16 mouse cellular contexts compared by ENCODE assay signal in the genomic region with DNA sequence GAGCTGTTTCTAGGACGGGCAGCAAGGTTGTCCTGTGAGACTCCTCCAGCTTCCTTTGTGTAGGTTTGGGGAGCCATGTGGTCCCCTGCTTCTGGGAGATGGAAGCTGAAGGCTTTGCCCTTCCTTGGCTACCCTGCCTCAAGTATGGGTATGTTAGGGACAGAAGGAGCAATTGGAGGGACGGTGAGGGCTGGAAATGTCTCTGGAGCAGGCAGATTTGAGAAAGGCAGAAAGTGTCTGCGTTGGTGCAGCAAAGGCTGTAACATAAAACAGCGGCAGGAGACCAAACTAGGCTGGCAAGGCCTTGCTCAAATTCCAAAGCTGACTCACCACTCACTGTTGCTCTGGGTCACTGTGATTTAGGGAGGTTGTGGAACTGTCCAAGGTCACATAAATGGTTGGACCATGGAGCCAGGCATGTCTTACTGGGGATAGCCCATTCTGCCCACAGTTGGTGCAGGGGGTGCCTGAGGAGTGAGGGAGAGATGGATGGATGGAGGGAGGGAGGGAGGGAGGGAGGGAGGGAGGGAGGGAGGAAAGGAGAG.
DNase-seq lines count a peak whose midpoint lies in the region; ATAC-seq and TF ChIP-seq lines count a peak whose summit lies in the region.
"Had no signal": no experiment of that assay in that cellular context is flagged by ENCODE, and none has a peak within 500 bp of the region (broad histone marks: within the 10 kb centered on the region; RNA-seq: fewer than 3 reads in every experiment).

No protein-coding gene starts in this region.

- H3K36me3 ChIP-seq in heart, embryonic 10.5 days, result peaks cover 29% of the 10 kb centered on the region; the same call in 1 of the 2 replicates
- peaks cover 18% of the 10 kb centered on the region for H3K36me3 ChIP-seq in heart, postnatal 0 days (replicated peaks; ENCODE audit: control insufficient read depth, insufficient read depth, low read length)
- no peaks in the 10 kb centered on the region for H3K36me3 ChIP-seq in forebrain, embryonic 14.5 days (ENCODE audit: control insufficient read depth, insufficient read depth, low read length)
- H3K36me3 ChIP-seq: hindbrain, embryonic 15.5 days; midbrain, embryonic 13.5 days had no signal

- H3K4me2 ChIP-seq in heart, postnatal 0 days (ENCODE audit: low read depth, low read length), result no peak overlapping the region
- H3K4me2 ChIP-seq in forebrain, embryonic 14.5 days (ENCODE audit: low read length), result no peak overlapping the region
- H3K4me2 ChIP-seq: hindbrain, embryonic 15.5 days; liver, embryonic 11.5 days; lung, embryonic 14.5 days; midbrain, embryonic 13.5 days had no signal

- no peak overlapping the region for H3K4me3 ChIP-seq in heart, embryonic 10.5 days
- H3K4me3 ChIP-seq in heart, postnatal 0 days (ENCODE audit: low read depth, low read length), result no peak overlapping the region
- H3K4me3 ChIP-seq in forebrain, embryonic 14.5 days (ENCODE audit: low read depth, low read length), result no peak overlapping the region
- H3K4me3 ChIP-seq: hindbrain, embryonic 15.5 days; midbrain, embryonic 13.5 days had no signal

- no peaks in the 10 kb centered on the region for H3K27me3 ChIP-seq in heart, embryonic 10.5 days (ENCODE audit: insufficient read depth, poor library complexity, severe bottlenecking)
- H3K27me3 ChIP-seq in heart, postnatal 0 days (ENCODE audit: control insufficient read depth, insufficient read depth, low read length), result no peaks in the 10 kb centered on the region
- no peaks in the 10 kb centered on the region for H3K27me3 ChIP-seq in forebrain, embryonic 14.5 days (replicated peaks; ENCODE audit: control insufficient read depth, insufficient read depth, low read length)
- H3K27me3 ChIP-seq: hindbrain, embryonic 15.5 days; midbrain, embryonic 13.5 days had no signal

- H3K9ac ChIP-seq in heart, postnatal 0 days (replicated peaks; ENCODE audit: low read depth, low read length), result no peak overlapping the region
- no peak overlapping the region for H3K9ac ChIP-seq in forebrain, embryonic 14.5 days (ENCODE audit: low read length)
- H3K9ac ChIP-seq: hindbrain, embryonic 15.5 days; lung, embryonic 14.5 days; midbrain, embryonic 13.5 days had no signal

- 74% methylated on average over 4 of the region's 4 CpGs for WGBS in heart, embryonic 10.5 days
- 47% methylated on average over 4 of the region's 4 CpGs for WGBS in heart, postnatal 0 days
- WGBS in forebrain, embryonic 14.5 days, result 78% methylated on average over 4 of the region's 4 CpGs

- peaks cover 27% of the 10 kb centered on the region for H3K4me1 ChIP-seq in heart, embryonic 10.5 days
- peaks cover 25% of the 10 kb centered on the region for H3K4me1 ChIP-seq in heart, postnatal 0 days (ENCODE audit: control insufficient read depth, insufficient read depth)
- H3K4me1 ChIP-seq in forebrain, embryonic 14.5 days (ENCODE audit: control insufficient read depth, insufficient read depth, low read length), result no peaks in the 10 kb centered on the region
- H3K4me1 ChIP-seq: hindbrain, embryonic 15.5 days; midbrain, embryonic 13.5 days had no signal

- H3K27ac ChIP-seq in heart, embryonic 10.5 days, result peak overlapping the region; percentile 78; the same call in 1 of the 2 replicates
- peak overlapping the region; percentile 88 for H3K27ac ChIP-seq in heart, postnatal 0 days (ENCODE audit: low read depth)
- no peak overlapping the region for H3K27ac ChIP-seq in forebrain, embryonic 14.5 days (ENCODE audit: low read depth, low read length)
- H3K27ac ChIP-seq: hindbrain, embryonic 15.5 days; midbrain, embryonic 13.5 days had no signal

- no peak for TF ChIP-seq CTCF in heart, postnatal 0 days (IDR thresholded peaks at IDR 0.05; ENCODE audit: low read depth)

- no peaks in the 10 kb centered on the region for H3K9me3 ChIP-seq in heart, embryonic 10.5 days
- H3K9me3 ChIP-seq in heart, postnatal 0 days (replicated peaks; ENCODE audit: control insufficient read depth, low read length), result no peaks in the 10 kb centered on the region
- H3K9me3 ChIP-seq in forebrain, embryonic 14.5 days (replicated peaks; ENCODE audit: control insufficient read depth, low read length), result no peaks in the 10 kb centered on the region
- H3K9me3 ChIP-seq: hindbrain, embryonic 15.5 days; midbrain, embryonic 13.5 days had no signal

- no peak for TF ChIP-seq EP300 in heart, postnatal 0 days (IDR thresholded peaks at IDR 0.05; ENCODE audit: low read depth)

- DNase-seq in heart, embryonic 10.5 days (ENCODE audit: low spot score), result no peak
- no peak for DNase-seq in heart, adult 8-10 months (ENCODE audit: low spot score)
- peak; percentile 53 for DNase-seq in Muller cell, postnatal 12 days (ENCODE audit: inconsistent ontology term)
- peak; percentile 85 for DNase-seq in adrenal gland, adult 2 months
- no peak for DNase-seq in heart, postnatal 0 days (ENCODE audit: low spot score)
- DNase-seq in right cerebral cortex, postnatal 36 days (ENCODE audit: low spot score in 2 of 2), result no peak
- no peak for DNase-seq in forebrain, embryonic 14.5 days (ENCODE audit: low spot score)
- DNase-seq: cerebellum, adult 9-11 months; embryo, embryonic 11 days; kidney, adult 11 months; kidney, postnatal 36 days; lung, embryonic 14.5 days had no signal

- peak; percentile 37 for ATAC-seq in heart, postnatal 0 days (ENCODE audit: insufficient read depth, low read depth)
- no peak for ATAC-seq in forebrain, embryonic 14.5 days
- ATAC-seq: CD4-positive, CD25-positive, alpha-beta regulatory T cell, adult 4 months; midbrain, embryonic 13.5 days had no signal

Comparison
In these comparisons a context has a peak if more than half of its experiments do, and no peak if none do; other contexts are left out.
1. DNase-seq: peak in Muller cell, postnatal 12 days (single experiment) and adrenal gland, adult 2 months (single experiment); none in heart, embryonic 10.5 days (single experiment), heart, adult 8-10 months (single experiment), heart, postnatal 0 days (single experiment), right cerebral cortex, postnatal 36 days (0 of 2) and forebrain, embryonic 14.5 days (single experiment).